Mouse (Mus musculus) heart, embryonic 13.5 days (tissue): Measurements from ENCODE around the gene D630003M21Rik. TPM values are rescaled to one million over a fixed set of nuclear protein-coding genes. Genes with fewer than 3 reads are reported as not detected.

Experiments
- ATAC-seq: fragments of 200-750 bp; cut with Nextera tagmentation; 2 replicates; pipeline ENCODE4 v1.8.0; 2017; ENCODE audit warnings: moderate TSS enrichment; ENCODE audit not compliant: insufficient number of reproducible peaks, low FRiP score, low TSS enrichment; ENCODE audit errors: extremely low read depth
- H3K27ac ChIP-seq: fragments of 300-500 bp; sonication (generic); replicated peaks from 2 replicates; pipeline ENCODE4 v1.5.1; 2015; ENCODE audit warnings: moderate library complexity, mild to moderate bottlenecking, inconsistent platforms
- H3K27me3 ChIP-seq: fragments of 300-500 bp; sonication (generic); replicated peaks from 2 replicates; pipeline ENCODE4 v1.6.1; 2015; ENCODE audit warnings: mild to moderate bottlenecking, inconsistent platforms
- H3K36me3 ChIP-seq: fragments of 300-500 bp; sonication (generic); 2 replicates; pipeline ENCODE4 v1.6.1; 2015; ENCODE audit warnings: mild to moderate bottlenecking, inconsistent platforms
- H3K4me1 ChIP-seq: fragments of 300-500 bp; sonication (generic); 2 replicates; pipeline ENCODE4 v1.6.1; 2015; ENCODE audit warnings: inconsistent platforms
- H3K4me2 ChIP-seq: fragments of 300-500 bp; sonication (generic); 2 replicates; pipeline ENCODE4 v1.6.1; 2015; ENCODE audit warnings: inconsistent platforms, mild to moderate bottlenecking, moderate library complexity
- H3K4me3 ChIP-seq: fragments of 300-500 bp; sonication (generic); 2 replicates; pipeline ENCODE4 v1.5.1; 2015; ENCODE audit warnings: moderate library complexity, mild to moderate bottlenecking, inconsistent platforms
- H3K9ac ChIP-seq: fragments of 300-500 bp; sonication (generic); 2 replicates; pipeline ENCODE4 v1.6.1; 2015; ENCODE audit warnings: inconsistent platforms, mild to moderate bottlenecking, moderate library complexity
- H3K9me3 ChIP-seq: fragments of 300-500 bp; sonication (generic); 2 replicates; pipeline ENCODE4 v1.6.1; 2016; ENCODE audit warnings: inconsistent platforms
- WGBS: fragments of 180-500 bp; shearing (Covaris S2); methylation state at CpG from one replicate; pipeline ENCODE4 v1.1.7; 2015; ENCODE audit warnings: mixed read lengths; 5-methylcytosine and 5-hydroxymethylcytosine counted together
- polyA plus RNA-seq: library from polyadenylated mRNA; unstranded; fragments of >200 nt; fragmentation: Nextera tagmentation; extraction: Ambion mirVana; gene quantifications from 2 replicates; pipeline ENCODE4 v1.2.1, GENCODE M21; 2015

Gene D630003M21Rik
- polyA plus RNA-seq, 1 experiment from 2014 or later = 2.7 TPM

DNA sequence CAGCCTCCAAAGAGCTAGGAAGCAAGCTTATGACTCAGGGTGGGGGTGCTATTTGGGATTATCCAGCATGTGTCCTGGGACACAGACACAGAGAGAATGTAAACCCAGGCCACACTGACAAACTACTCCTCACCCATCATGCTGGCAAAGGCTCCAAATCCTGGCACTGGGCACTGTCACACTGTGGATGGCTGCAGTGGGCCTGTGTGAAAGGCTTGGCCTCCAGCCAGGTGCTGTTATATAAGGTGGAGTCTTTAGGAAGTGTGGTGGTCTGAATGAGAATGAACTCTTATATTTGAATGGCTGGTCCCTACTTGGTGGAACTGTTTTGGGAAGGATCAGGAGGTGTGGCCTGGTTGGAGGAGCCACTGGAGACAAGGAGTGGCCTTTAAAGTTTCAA lies 7.7 kb upstream of the D630003M21Rik start:
- H3K4me2 ChIP-seq = no peak overlapping the region
- H3K9ac ChIP-seq = no peak overlapping the region
- 0 out of 2 replicates have a peak, but pooled peaks cover 8% of the 10 kb centered on the region for H3K9me3 ChIP-seq
- H3K36me3 ChIP-seq = no peaks in the 10 kb centered on the region
- H3K4me3 ChIP-seq = no peak overlapping the region
- no peaks in the 10 kb centered on the region for H3K4me1 ChIP-seq
- H3K27me3 ChIP-seq = 0 out of 2 replicates have a peak, but pooled peaks cover 3% of the 10 kb centered on the region
- no peak overlapping the region for H3K27ac ChIP-seq
- ATAC-seq = no peak

DNA sequence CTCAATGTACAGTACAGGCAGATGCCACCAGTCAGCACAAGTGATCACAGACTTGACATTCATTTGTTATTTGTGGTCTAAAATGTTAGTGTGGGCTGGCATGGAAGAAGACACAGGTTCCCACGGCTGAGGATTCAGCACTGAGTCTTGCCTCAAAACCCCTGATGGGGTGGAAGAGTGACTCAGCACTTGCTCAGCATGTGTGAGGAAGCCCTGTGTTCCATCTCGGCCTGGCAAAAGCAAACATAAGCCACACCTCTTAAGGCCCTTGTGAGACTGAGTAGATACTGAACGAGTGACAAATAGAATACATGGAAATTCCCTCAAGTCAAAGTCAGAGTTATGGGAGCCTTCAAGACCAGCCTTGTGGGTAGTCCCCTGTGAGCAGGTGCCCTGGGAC lies 4.1 kb upstream of the D630003M21Rik start:
- ATAC-seq = no peak
- H3K9me3 ChIP-seq = no peaks in the 10 kb centered on the region
- H3K27me3 ChIP-seq = peaks cover 23% of the 10 kb centered on the region
- no peak overlapping the region for H3K27ac ChIP-seq
- H3K36me3 ChIP-seq = no peaks in the 10 kb centered on the region
- WGBS = 44% methylated on average over 3 of the region's 3 CpGs
- H3K4me2 ChIP-seq = no peak overlapping the region
- H3K9ac ChIP-seq = no peak overlapping the region
- H3K4me3 ChIP-seq = no peak overlapping the region
- peaks cover 21% of the 10 kb centered on the region for H3K4me1 ChIP-seq

DNA sequence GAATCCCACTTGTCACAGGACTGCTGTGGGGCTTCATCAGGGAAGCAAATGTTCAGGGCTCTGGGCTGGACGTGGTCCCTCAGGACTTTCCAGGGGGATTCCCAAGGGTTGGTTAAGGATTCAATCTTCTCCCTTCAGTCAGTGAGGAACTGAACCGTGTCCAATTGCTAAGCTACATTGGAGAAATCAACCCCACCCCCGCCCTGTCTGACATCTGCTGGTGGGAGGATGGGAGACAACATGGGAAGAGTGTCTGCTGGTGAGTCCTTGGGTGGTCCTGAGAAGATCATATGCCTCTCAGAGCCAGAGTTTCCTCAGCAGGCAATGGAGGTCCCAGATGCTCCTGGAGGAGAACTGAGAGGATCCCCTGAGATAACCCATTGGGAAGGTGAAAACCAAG lies 3.4 kb upstream of the D630003M21Rik start:
- Histone ChIP-seq H3K9me3 (no peaks in the 10 kb centered on the region), H3K9ac (no peak overlapping the region), H3K27ac (no peak overlapping the region), H3K27me3 (peaks cover 30% of the 10 kb centered on the region), H3K36me3 (no peaks in the 10 kb centered on the region), H3K4me2 (no peak overlapping the region), H3K4me3 (no peak overlapping the region), H3K4me1 (peaks cover 21% of the 10 kb centered on the region)
- no peak for ATAC-seq
- WGBS = 56% methylated on average over 3 of the region's 3 CpGs

DNA sequence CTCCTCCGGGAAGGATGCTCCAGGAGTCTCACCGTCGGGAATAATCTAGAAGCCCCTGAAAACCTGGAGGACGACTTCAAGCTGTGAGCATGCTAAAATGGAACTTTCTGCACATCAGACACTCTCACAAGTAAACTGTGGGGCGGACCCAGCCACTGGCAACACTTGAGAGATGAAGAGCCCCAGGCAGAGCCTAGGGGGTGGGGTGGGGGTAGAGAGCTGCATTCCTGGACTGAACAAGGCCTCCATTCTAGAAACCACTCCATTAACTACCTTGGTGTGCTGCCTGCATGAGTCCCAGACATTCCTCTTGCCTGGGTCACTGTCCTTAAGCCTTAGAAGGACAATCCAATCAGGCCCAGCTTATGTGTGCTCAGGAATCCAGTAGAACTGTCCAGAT lies 2.0 kb upstream of the D630003M21Rik start:
- Histone ChIP-seq H3K27me3 (peaks cover 42% of the 10 kb centered on the region), H3K36me3 (no peaks in the 10 kb centered on the region), H3K9me3 (no peaks in the 10 kb centered on the region), H3K4me2 (no peak overlapping the region), H3K9ac (peak overlapping the region; percentile 2; the same call in 1 of the 2 replicates), H3K27ac (no peak overlapping the region), H3K4me1 (peaks cover 21% of the 10 kb centered on the region), H3K4me3 (no peak overlapping the region)
- 47% methylated on average over 5 of the region's 5 CpGs for WGBS
- ATAC-seq = no peak

DNA sequence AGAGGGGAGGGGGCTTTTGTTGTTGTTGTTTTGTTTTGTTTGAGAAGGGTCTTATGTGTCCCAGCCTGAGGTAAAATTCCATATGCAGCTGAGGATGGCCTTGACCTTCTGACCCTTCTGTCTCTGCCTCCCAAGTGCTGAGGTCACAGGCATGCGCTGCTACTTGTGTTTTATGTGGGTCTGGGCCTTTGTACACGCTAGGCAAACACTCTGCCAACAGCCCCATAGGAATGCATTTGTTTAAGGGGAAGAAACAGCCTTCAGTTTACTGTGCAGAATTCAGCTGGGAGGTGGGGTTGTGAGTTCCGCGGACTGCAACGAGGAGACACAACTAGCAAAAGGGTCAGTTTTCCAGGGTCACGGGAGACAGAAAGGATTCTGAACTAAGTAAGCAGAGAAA lies 1.6 kb upstream of the D630003M21Rik start:
- Histone ChIP-seq H3K4me3 (no peak overlapping the region), H3K4me1 (peaks cover 21% of the 10 kb centered on the region), H3K36me3 (no peaks in the 10 kb centered on the region), H3K4me2 (no peak overlapping the region), H3K27ac (no peak overlapping the region), H3K9me3 (no peaks in the 10 kb centered on the region), H3K27me3 (peaks cover 46% of the 10 kb centered on the region), H3K9ac (peak overlapping the region; percentile 2; the same call in 1 of the 2 replicates)
- no peak for ATAC-seq
- 63% methylated on average over 6 of the region's 6 CpGs for WGBS

DNA sequence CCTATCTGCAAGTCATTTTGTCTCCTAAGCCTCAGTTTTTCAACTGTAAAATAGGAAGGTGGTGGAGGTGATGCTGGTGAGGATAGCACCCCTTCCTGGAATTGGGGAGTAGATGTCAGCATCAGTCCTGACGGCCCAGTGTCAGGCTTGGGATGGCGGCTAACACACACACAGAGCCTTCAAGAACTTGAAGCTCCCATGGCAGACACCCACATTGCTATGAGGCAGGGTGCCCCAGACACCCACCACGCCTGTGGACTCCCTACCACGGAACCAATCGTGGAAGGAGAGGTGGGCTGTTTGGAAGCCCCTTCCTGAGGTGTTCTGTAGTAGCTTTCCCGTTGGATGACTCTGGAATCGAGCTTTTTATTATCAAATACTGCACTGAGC lies 476 bp upstream of the D630003M21Rik start:
- peak overlapping the region; percentile 76 for H3K9ac ChIP-seq
- ATAC-seq = no peak
- H3K4me1 ChIP-seq = peaks cover 21% of the 10 kb centered on the region
- WGBS = 31% methylated on average over 7 of the region's 7 CpGs
- peak overlapping the region; percentile 54 for H3K4me3 ChIP-seq
- H3K27me3 ChIP-seq = peaks cover 48% of the 10 kb centered on the region
- H3K9me3 ChIP-seq = no peaks in the 10 kb centered on the region
- H3K4me2 ChIP-seq = peak overlapping the region; percentile 87
- H3K27ac ChIP-seq = no peak overlapping the region
- no peaks in the 10 kb centered on the region for H3K36me3 ChIP-seq

DNA sequence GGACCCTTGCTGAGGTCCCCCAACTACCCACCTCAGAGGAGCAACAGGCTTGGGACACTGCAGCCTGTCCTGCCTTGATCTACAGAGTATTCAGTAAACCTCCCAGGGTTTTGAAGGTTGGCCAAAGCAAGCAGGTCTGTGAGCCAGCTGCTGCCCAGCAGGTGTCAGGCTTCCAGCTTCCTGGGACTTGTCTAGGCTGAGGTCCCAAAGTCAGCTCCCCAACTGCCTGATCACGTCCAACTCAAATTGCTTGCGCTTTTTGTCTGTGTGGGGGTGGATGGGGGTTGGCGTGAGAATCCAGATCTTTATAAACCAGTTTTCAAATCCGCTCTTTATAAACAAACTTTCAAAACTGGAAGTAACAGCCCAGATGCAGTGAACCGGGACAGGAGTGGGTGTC lies 3.7 kb downstream of the D630003M21Rik start:
- H3K27me3 ChIP-seq = peaks cover 47% of the 10 kb centered on the region
- H3K9me3 ChIP-seq = no peaks in the 10 kb centered on the region
- H3K4me1 ChIP-seq = peaks cover 24% of the 10 kb centered on the region
- H3K9ac ChIP-seq = no peak overlapping the region
- no peaks in the 10 kb centered on the region for H3K36me3 ChIP-seq
- H3K27ac ChIP-seq = no peak overlapping the region
- H3K4me2 ChIP-seq = no peak overlapping the region
- no peak overlapping the region for H3K4me3 ChIP-seq
- WGBS = 56% methylated on average over 5 of the region's 5 CpGs
- no peak for ATAC-seq

DNA sequence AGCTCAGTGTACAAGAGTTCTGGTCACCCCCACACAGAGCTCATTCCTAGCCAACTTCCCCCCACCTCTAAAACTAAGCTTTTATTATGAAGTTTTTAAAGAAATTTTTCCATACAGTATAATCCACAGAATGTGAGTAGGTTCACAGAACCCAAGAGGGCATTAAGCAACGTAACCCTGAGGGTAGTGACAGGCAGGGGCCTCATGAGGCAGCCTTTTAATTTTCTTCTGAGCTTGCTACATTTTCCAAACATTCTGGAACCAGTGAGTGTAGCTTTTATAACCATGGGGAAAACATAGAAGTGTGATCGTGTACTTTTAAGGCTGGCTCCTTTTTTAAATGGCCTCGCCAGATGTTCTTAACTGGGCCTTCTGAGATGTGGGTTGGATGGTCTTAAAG lies 5.5 kb downstream of the D630003M21Rik start:
- no peak overlapping the region for H3K4me2 ChIP-seq
- no peaks in the 10 kb centered on the region for H3K9me3 ChIP-seq
- H3K9ac ChIP-seq = no peak overlapping the region
- peaks cover 12% of the 10 kb centered on the region for H3K4me1 ChIP-seq
- H3K27ac ChIP-seq = no peak overlapping the region
- H3K36me3 ChIP-seq = no peaks in the 10 kb centered on the region
- whole genome bisulfite sequencing = 73% methylated on average over 3 of the region's 3 CpGs
- H3K27me3 ChIP-seq = peaks cover 33% of the 10 kb centered on the region
- ATAC-seq = no peak
- H3K4me3 ChIP-seq = no peak overlapping the region

DNA sequence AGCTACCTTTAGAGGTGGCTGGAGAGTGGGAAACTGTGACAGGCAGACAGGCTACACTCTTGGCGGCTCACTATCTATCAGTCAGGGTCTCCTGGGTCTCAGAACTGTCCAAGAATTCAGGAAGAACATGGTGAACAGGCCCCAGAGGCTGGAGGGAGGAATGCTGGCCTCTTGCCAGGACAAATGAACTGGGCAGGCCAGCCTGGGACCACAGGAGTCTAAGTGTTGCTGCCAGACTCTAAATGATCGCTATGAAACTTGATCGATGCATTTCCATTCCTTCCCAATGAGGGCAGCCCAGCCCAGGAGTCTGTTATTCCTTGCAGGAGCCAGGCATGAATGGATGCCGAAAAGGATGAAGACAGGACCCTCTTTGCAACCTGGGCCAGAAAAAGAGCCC lies 6.4 kb downstream of the D630003M21Rik start:
- no peak overlapping the region for H3K4me2 ChIP-seq
- no peak overlapping the region for H3K4me3 ChIP-seq
- H3K9ac ChIP-seq = 0 out of 2 replicates have a peak overlapping the region, but pooled peaks have one; percentile 34
- H3K27ac ChIP-seq = peak overlapping the region; percentile 42; the same call in 1 of the 2 replicates
- no peaks in the 10 kb centered on the region for H3K9me3 ChIP-seq
- no peak for ATAC-seq
- WGBS = 27% methylated on average over 4 of the region's 4 CpGs
- peaks cover 12% of the 10 kb centered on the region for H3K4me1 ChIP-seq
- H3K36me3 ChIP-seq = no peaks in the 10 kb centered on the region
- H3K27me3 ChIP-seq = peaks cover 26% of the 10 kb centered on the region

DNA sequence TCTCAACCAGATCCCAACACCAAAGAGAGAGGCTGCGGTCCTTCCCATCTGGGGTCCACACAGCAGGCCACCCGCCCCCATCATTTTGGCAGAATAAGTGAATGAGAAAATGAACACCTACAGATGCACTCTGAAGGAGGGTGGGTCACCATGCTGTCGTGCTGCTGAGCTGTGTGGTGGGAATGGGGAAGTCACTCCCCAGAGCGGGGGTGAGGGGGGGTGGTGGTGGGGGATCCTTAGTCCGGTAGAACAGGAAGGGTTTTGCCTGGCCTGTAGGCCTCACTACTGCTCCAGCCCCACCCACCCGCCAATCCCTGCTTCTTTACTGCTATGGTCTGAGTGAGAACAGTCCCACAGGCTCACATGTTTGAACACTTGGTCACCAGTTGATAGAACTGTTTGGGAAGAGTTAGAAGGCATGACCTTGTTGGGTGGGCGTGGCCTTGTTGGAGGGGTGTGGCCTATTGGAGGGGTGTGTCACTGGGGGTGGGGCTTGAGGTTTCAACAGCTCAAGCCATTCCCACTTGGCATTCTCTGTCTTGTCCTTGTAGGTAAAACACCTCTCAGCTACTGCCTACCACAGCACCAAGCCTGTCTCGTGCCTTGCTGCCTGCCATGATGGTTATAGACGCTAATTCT lies 7.5 kb downstream of the D630003M21Rik start:
- Histone ChIP-seq H3K4me3 (no peak overlapping the region), H3K27me3 (peaks cover 17% of the 10 kb centered on the region; the same call in 1 of the 2 replicates), H3K36me3 (no peaks in the 10 kb centered on the region), H3K9me3 (no peaks in the 10 kb centered on the region), H3K9ac (no peak overlapping the region), H3K4me2 (no peak overlapping the region), H3K4me1 (peaks cover 12% of the 10 kb centered on the region), H3K27ac (no peak overlapping the region)
- ATAC-seq = no peak
- 81% methylated on average over 9 of the region's 9 CpGs for WGBS

DNA sequence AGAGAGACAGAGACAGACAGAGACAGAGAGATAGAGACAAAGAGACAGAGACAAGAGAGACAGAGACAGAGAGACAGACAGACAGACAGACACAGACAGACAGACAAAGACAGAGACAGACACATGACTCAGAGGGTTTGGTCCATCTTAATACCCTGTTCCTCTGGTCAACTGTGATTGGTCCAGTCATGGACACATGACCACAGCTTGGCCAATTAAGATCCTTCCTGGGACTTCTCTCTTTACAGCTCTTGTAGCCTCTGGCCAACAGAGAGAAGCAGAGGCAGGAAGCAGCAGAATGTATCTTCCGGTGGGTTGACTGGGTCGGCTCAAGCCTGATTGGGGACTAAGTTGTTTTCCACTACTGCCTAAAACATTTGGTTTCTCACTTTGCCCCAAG lies 9.5 kb downstream of the D630003M21Rik start:
- WGBS = 79% methylated on average over 2 of the region's 2 CpGs
- H3K4me2 ChIP-seq = no peak overlapping the region
- 0 out of 2 replicates have a peak, but pooled peaks cover 6% of the 10 kb centered on the region for H3K27me3 ChIP-seq
- no peak overlapping the region for H3K4me3 ChIP-seq
- ATAC-seq = no peak
- H3K27ac ChIP-seq = no peak overlapping the region
- H3K9me3 ChIP-seq = no peaks in the 10 kb centered on the region
- no peaks in the 10 kb centered on the region for H3K36me3 ChIP-seq
- H3K4me1 ChIP-seq = peaks cover 12% of the 10 kb centered on the region
- no peak overlapping the region for H3K9ac ChIP-seq

DNA sequence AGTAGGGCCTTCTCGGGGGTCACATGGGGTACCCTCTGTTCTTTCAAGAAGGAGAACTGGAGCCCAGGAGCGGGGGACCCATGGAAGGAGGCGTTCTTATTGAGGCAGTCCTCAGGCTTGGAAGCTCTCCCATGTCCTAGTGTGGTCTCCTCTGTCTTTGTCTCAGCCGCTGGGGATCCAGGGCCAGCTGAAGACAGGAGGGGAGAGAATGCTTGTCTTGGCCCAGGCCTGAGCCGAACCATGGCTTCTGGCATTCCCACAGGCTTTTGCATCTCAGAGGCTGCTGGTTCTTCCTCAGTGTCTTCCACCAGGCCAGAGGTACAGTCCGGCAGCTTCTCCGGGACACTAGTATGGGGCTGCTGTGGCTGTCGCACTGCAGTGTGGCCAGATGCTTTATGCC lies 12.5 kb downstream of the D630003M21Rik start:
- 0 out of 2 replicates have a peak, but pooled peaks cover under 1% of the 10 kb centered on the region for H3K4me1 ChIP-seq
- WGBS = 81% methylated on average over 8 of the region's 8 CpGs
- H3K4me3 ChIP-seq = no peak overlapping the region
- H3K27me3 ChIP-seq = peaks cover 6% of the 10 kb centered on the region
- no peak overlapping the region for H3K27ac ChIP-seq
- no peak overlapping the region for H3K4me2 ChIP-seq
- H3K9ac ChIP-seq = no peak overlapping the region
- no peaks in the 10 kb centered on the region for H3K9me3 ChIP-seq
- ATAC-seq = no peak
- no peaks in the 10 kb centered on the region for H3K36me3 ChIP-seq
